Mouse (Mus musculus): ENCODE measurements at regions not wholly inside any gene's neighbourhood (a gene's known extent, or its start where the extent isn't known, plus 50 kb on each side); places are given as distances from the start of the nearest gene placed in this dataset.

DNA sequence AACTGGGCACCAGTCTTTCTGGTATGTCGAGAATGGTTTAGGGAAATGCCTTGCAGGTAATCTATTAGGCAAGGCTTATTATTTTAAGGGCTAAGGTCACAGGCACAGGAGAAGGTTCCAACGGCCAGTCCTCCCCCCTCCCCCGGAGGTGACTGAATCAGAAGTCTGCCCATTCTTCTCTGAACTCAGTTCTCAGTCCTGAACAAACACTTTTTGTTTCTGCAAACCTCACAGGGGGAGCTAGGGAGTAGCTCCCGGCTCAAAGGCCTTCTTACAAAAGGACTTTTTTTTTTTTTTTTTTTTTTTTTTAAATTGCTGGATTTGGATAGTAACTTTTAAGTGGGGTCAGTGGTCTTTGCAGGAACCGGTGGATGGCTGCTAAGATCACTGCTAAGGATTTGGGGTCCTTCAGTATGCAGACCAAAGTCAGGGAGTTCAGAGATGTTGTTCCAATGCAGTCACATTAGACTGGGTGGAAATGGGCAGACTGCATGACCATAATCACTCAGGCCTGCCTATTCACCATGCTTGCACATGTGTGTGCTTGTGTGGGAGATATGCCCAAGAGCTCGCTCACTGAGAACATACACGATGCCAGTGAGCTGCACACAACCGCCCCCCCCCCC, 467.1 kb downstream of the Vrk1 start:
- no peak for ATAC-seq (ENCODE audit: low FRiP score)
- no peaks in the 10 kb centered on the region; the same call in 1 of the 2 replicates for H3K27me3 ChIP-seq (replicated peaks)
- no peaks in the 10 kb centered on the region for H3K36me3 ChIP-seq
- 19% methylated on average over 8 of the region's 8 CpGs for WGBS
- H3K4me3 ChIP-seq (replicated peaks) = no peak overlapping the region
- no peak overlapping the region for H3K9ac ChIP-seq (replicated peaks)
- H3K4me2 ChIP-seq = no peak overlapping the region
- peaks cover 33% of the 10 kb centered on the region for H3K4me1 ChIP-seq
- H3K9me3 ChIP-seq (replicated peaks) = no peaks in the 10 kb centered on the region
- no peak overlapping the region for H3K27ac ChIP-seq (replicated peaks)

DNA sequence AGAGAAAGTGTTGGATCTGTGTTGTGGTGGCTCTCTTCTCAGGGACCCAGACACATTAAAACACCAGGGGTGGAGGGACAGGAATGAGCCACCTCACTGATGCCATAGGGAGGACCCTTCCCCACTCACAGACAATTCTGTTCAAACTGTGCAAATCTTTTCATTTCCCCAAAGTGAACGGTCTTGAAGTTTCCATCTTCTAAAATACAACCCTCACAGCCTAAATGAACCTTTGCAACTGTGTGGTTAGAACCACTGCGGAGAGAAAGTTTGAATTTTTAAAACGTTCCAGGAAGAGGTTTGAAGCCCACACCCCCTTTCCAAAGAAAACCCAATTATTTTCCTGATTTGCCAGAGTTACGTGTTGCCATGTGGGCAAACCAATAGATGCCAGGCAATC, 467.7 kb downstream of the Vrk1 start:
- H3K27me3 ChIP-seq (replicated peaks) = no peaks in the 10 kb centered on the region; the same call in none of the 2 replicates
- peaks cover 36% of the 10 kb centered on the region for H3K4me1 ChIP-seq
- H3K4me3 ChIP-seq (replicated peaks) = no peak overlapping the region
- H3K27ac ChIP-seq (replicated peaks) = no peak overlapping the region
- WGBS = 24% methylated on average over 4 of the region's 4 CpGs
- H3K9ac ChIP-seq (replicated peaks) = no peak overlapping the region
- peak overlapping the region; percentile 58 for H3K4me2 ChIP-seq
- no peaks in the 10 kb centered on the region for H3K36me3 ChIP-seq
- ATAC-seq (ENCODE audit: low FRiP score) = no peak
- H3K9me3 ChIP-seq (replicated peaks) = no peaks in the 10 kb centered on the region

DNA sequence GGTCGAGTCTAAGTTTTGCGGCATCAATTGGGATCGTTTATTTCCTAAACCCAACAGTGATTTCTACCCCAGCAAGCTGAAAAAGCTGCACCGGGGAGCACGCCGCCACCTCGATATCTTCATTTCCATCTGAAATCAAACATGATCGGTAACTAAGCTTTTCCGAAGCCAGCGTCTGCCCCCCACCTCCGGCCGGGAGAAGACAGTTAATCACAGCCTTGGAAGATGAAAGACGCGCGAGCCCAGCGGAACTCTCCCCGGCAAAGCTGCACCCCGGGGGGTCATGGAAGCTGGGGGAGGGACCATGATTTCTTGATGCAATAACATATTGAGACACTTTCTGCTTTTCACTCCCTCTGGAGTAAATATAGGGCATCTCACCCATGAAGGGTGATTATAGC, 468.4 kb downstream of the Vrk1 start:
- WGBS = under 1% methylated on average over 18 of the region's 18 CpGs
- H3K27ac ChIP-seq (replicated peaks) = peak overlapping the region; percentile 35; the same call in 1 of the 2 replicates
- H3K9ac ChIP-seq (replicated peaks) = peak overlapping the region; percentile 18; the same call in 1 of the 2 replicates
- peak overlapping the region; percentile 32 for H3K4me3 ChIP-seq (replicated peaks)
- H3K4me2 ChIP-seq = peak overlapping the region; percentile 58
- no peaks in the 10 kb centered on the region for H3K9me3 ChIP-seq (replicated peaks)
- ATAC-seq (ENCODE audit: low FRiP score) = no peak
- no peaks in the 10 kb centered on the region; the same call in none of the 2 replicates for H3K27me3 ChIP-seq (replicated peaks)
- no peaks in the 10 kb centered on the region for H3K36me3 ChIP-seq
- H3K4me1 ChIP-seq = peaks cover 39% of the 10 kb centered on the region

DNA sequence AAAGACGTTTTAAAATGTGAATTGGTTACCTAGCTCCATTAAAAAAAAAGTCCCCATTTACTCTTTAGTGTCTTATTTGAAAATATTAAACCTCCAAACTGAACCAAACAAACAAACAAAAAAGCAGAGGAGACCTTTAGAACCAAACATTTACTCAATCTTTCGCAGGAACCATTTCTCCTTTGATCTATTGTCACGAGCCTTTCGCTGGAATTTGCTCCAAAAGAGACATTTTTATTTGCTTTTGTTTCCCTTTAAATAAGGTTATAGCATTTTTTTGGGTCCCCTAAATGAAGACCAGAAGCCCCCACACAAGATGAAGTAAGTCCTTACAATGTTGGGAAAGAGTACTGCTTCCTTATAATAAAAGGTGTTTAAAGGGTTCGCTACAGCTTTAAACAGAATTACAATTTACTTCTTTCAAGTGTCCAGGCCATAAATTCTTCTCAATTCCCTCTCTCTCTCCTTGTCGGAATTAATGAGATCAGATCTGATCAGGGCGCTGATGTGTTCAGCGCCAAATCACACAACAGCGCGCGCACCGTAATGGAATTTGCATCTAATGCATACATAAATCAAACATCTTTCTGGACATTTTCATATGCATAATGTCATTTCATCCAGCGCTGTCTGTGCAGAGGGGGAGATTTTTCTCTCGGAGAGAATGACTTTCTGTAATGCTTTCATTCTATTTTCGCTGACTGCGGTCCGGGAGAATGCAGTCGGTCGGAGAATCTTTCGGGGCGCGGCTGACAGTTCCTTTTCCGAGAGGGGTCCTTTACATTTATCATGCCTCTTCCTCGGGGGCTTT, 469.2 kb downstream of the Vrk1 start:
- Histone ChIP-seq H3K4me2 (peak overlapping the region; percentile 58), H3K36me3 (no peaks in the 10 kb centered on the region), H3K4me3 (replicated peaks) (peak overlapping the region; percentile 16), H3K27ac (replicated peaks) (peak overlapping the region; percentile 28), H3K4me1 (peaks cover 38% of the 10 kb centered on the region), H3K9ac (replicated peaks) (no peak overlapping the region), H3K9me3 (replicated peaks) (no peaks in the 10 kb centered on the region), H3K27me3 (replicated peaks) (no peaks in the 10 kb centered on the region; the same call in none of the 2 replicates)
- WGBS = under 1% methylated on average over 24 of the region's 24 CpGs
- ATAC-seq (ENCODE audit: low FRiP score) = no peak

DNA sequence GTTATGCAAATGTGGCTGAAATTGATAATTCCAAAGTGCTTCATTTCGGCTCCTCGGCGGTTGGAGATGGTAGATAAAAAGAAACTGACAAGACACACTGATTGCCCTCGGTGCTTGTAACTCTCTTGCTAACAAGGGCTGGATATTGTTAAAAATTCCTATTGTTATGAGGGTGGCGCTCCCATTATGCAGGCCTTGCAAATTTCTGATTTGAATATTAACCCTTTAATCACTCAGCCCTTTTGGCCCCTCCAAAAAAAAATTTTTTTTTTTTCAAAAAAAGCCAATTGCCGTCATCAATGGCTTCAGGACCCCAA, 469.8 kb downstream of the Vrk1 start:
- Histone ChIP-seq H3K9me3 (replicated peaks) (no peaks in the 10 kb centered on the region), H3K27ac (replicated peaks) (peak overlapping the region; percentile 28), H3K4me1 (peaks cover 32% of the 10 kb centered on the region), H3K27me3 (replicated peaks) (no peaks in the 10 kb centered on the region; the same call in none of the 2 replicates), H3K36me3 (no peaks in the 10 kb centered on the region), H3K4me3 (replicated peaks) (peak overlapping the region; percentile 16), H3K4me2 (peak overlapping the region; percentile 58), H3K9ac (replicated peaks) (no peak overlapping the region)
- no peak for ATAC-seq (ENCODE audit: low FRiP score)
- WGBS = 6% methylated on average over 6 of the region's 6 CpGs

DNA sequence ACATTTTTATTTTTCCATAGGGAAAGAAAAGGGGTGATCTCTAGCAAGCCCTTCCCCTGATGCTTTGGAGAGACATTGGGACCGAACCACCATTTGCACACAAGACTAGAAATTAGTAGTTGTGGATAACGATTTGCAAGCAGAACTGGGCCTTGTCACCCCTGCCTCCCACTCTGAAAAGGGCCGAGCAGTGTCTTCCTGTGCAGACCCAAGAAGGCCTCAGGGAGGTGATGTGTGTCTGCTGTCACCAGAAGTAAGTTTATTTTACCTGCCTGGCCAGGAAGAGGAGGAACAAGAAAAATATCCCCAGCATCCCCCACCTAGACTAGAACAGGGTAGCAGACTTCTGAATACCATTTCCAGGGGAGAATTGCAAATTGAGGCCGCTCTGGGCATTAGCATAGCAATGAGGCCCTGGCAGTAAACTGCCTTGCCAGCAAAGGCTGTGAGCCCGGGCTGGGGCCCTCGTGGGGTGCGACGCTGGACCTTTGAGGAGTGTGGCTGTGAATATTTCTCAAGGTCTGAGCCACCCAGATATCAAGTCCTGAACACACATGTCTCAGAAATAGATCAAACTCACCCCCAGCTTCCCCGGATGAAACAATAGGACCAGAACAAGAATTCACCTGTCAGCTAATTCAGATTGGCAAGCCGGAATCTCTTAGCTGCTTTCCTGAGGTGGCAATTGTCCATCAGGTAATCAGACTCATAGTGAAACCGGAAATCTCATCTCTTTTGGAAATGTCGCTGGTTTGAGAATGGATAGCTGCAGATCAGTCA, 470.4 kb downstream of the Vrk1 start:
- ATAC-seq (ENCODE audit: low FRiP score) = no peak

DNA sequence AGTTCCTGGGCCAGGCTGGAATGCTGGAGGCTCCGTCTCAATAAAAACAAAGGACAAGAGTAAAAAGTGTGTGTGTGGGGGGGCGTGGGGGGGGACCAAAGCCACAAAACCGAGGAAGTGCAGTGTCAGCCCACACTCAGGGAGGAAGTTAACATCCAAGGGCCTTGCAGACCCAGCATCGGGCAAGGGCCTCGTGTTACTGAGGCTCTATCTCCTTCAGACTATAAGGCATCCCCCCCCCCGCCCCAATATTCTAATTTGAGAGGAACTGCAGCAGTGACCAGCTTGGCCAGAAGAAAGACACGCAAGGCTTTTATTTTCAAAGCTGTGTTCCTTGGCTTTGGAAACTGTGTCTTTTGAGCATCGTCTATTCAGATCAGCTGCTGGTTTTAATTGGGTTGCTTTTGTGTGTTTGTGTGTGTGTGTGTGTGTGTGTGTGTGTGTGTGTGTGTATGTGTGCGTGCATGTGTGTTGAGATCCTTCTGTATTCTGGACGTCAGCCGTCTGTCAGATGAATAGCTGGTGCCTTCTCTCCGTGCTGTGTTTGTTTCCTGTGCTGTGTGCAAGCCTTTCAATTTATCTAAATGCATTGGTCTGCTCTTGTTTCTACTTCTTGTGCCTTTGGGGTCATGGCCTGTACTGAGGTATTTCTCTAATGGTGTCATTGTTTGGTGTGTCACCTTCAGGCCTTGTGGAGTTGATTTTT, 491.7 kb downstream of the Vrk1 start:
- H3K9ac ChIP-seq (replicated peaks) = no peak overlapping the region
- no peaks in the 10 kb centered on the region for H3K27me3 ChIP-seq (replicated peaks)
- no peaks in the 10 kb centered on the region for H3K36me3 ChIP-seq
- ATAC-seq (ENCODE audit: low FRiP score) = no peak
- no peaks in the 10 kb centered on the region for H3K9me3 ChIP-seq (replicated peaks)
- 38% methylated on average over 12 of the region's 12 CpGs for WGBS
- H3K27ac ChIP-seq (replicated peaks) = no peak overlapping the region
- H3K4me1 ChIP-seq = no peaks in the 10 kb centered on the region
- no peak overlapping the region for H3K4me3 ChIP-seq (replicated peaks)
- no peak overlapping the region for H3K4me2 ChIP-seq

More for the DNA sequence above, 470.4 kb downstream of the Vrk1 start:
- H3K4me3 ChIP-seq (replicated peaks) = no peak overlapping the region
- peak overlapping the region; percentile 28; the same call in 1 of the 2 replicates for H3K27ac ChIP-seq (replicated peaks)
- H3K36me3 ChIP-seq = no peaks in the 10 kb centered on the region
- no peaks in the 10 kb centered on the region; the same call in none of the 2 replicates for H3K27me3 ChIP-seq (replicated peaks)
- H3K9me3 ChIP-seq (replicated peaks) = no peaks in the 10 kb centered on the region
- H3K9ac ChIP-seq (replicated peaks) = no peak overlapping the region
- peaks cover 32% of the 10 kb centered on the region for H3K4me1 ChIP-seq
- 22% methylated on average over 12 of the region's 12 CpGs for WGBS
- no peak overlapping the region for H3K4me2 ChIP-seq

DNA sequence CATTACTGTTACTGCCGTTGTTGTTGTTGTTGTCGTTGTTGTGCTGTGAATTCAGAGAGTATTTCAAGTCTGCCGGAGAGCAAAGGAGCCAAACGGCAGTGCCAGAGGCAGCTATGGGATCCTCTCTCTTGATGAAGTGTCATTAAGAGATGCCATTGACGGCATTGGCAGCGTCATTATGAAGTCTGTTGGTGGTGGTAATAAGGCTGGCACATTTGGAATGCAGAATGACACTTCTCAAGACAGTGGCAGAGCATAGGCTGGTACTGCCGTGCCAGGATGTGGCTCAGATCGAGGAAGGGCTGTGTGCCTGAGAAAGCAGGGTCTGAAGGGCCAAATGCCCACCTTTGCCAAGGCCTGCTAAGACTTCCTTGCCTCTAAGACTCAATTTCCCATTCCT, 494.3 kb downstream of the Vrk1 start:
- Histone ChIP-seq H3K27ac (replicated peaks) (no peak overlapping the region), H3K36me3 (no peaks in the 10 kb centered on the region)
- 82% methylated on average over 8 of the region's 8 CpGs for WGBS

DNA sequence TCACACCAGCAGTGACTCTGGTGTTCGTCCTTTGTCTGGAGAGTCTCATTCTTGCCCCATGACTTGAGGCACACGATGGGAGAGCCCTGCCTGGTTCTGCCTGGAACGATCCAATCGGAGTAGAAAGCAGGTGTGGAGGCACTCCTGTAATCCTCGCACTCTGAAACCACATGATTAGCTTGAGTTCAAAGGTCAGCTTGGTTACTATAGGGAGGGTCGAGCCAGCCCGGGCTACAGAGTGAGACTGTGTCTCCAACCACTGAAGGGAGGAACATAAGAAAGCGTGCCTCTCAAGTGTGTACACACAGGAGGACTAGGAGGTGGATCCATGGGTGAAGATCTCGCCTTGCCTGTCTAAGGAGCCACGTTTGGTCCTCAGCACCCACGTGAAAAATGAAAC, 504.0 kb downstream of the Vrk1 start:
- H3K9ac ChIP-seq (replicated peaks) = no peak overlapping the region
- ATAC-seq (ENCODE audit: low FRiP score) = no peak
- no peak overlapping the region for H3K4me3 ChIP-seq (replicated peaks)
- WGBS = 79% methylated on average over 11 of the region's 11 CpGs
- no peaks in the 10 kb centered on the region for H3K27me3 ChIP-seq (replicated peaks)
- H3K27ac ChIP-seq (replicated peaks) = no peak overlapping the region
- 0 out of 2 replicates have a peak, but pooled peaks cover 2% of the 10 kb centered on the region for H3K4me1 ChIP-seq
- H3K4me2 ChIP-seq = no peak overlapping the region
- H3K36me3 ChIP-seq = no peaks in the 10 kb centered on the region
- H3K9me3 ChIP-seq (replicated peaks) = no peaks in the 10 kb centered on the region

More for the DNA sequence above, 494.3 kb downstream of the Vrk1 start:
- H3K4me2 ChIP-seq = no peak overlapping the region
- H3K4me1 ChIP-seq = no peaks in the 10 kb centered on the region
- no peaks in the 10 kb centered on the region for H3K27me3 ChIP-seq (replicated peaks)
- no peak for ATAC-seq (ENCODE audit: low FRiP score)
- H3K9me3 ChIP-seq (replicated peaks) = no peaks in the 10 kb centered on the region
- no peak overlapping the region for H3K4me3 ChIP-seq (replicated peaks)
- H3K9ac ChIP-seq (replicated peaks) = no peak overlapping the region

DNA sequence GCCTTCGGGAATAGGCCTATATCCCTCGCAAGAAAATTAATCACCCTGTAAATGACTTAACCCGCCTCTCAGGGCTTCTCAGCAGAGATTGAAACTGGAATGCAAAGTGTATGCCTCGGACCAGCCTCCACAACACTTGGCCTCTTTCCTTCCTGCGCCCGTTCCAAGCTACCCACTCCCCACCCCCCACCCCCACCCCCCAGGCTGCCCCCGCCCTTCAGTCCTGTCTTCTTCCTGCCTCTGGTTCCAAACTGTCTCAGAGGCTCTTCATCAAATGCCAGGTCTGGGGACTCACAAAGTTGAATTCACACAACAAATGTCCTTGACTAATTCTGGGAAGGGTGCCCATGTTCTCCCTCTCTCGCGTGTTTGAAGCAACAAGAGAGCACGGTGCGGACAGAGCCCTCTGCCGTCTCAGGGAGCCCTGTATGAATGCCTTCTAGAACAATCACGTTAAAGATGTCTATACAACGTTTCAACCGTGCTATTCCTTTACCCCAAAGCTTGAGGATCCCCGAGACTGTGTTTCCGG, 505.3 kb downstream of the Vrk1 start:
- Histone ChIP-seq H3K9ac (replicated peaks) (no peak overlapping the region), H3K36me3 (no peaks in the 10 kb centered on the region), H3K4me2 (no peak overlapping the region), H3K9me3 (replicated peaks) (no peaks in the 10 kb centered on the region), H3K27ac (replicated peaks) (no peak overlapping the region), H3K4me1 (0 out of 2 replicates have a peak, but pooled peaks cover 2% of the 10 kb centered on the region), H3K27me3 (replicated peaks) (no peaks in the 10 kb centered on the region), H3K4me3 (replicated peaks) (no peak overlapping the region)
- peak; percentile 28; the same call in 1 of the 2 replicates for ATAC-seq (ENCODE audit: low FRiP score)
- 45% methylated on average over 17 of the region's 17 CpGs for WGBS

DNA sequence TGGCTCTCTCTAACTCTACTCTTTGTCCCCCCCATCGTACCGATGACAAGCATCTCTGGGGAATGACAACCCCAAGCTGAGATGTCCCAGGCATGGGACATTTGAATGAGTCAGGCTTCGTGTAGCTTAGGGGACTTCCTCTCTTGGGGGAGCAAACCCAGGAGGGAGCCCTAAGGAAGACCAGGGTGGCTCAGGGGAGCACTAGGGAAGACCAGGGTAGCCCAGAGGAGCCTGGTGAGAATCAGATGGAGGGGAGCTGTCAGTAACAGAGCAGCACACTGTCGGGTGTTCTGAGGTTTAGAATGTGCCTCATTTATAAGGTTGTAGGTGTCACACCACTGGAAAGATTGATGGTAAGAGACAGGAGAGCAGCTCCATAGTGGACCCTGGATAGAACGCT, 509.1 kb downstream of the Vrk1 start:
- no peaks in the 10 kb centered on the region for H3K36me3 ChIP-seq
- WGBS = 78% methylated on average over 5 of the region's 5 CpGs
- no peak overlapping the region for H3K9ac ChIP-seq (replicated peaks)
- H3K27ac ChIP-seq (replicated peaks) = no peak overlapping the region
- no peak overlapping the region for H3K4me3 ChIP-seq (replicated peaks)
- H3K27me3 ChIP-seq (replicated peaks) = no peaks in the 10 kb centered on the region
- 0 out of 2 replicates have a peak, but pooled peaks cover 2% of the 10 kb centered on the region for H3K4me1 ChIP-seq
- no peak overlapping the region for H3K4me2 ChIP-seq
- H3K9me3 ChIP-seq (replicated peaks) = no peaks in the 10 kb centered on the region
- ATAC-seq (ENCODE audit: low FRiP score) = no peak

Data from neural tube, embryonic 15.5 days (tissue).